Mouse (Mus musculus): ENCODE results near the gene Mcm7.
A peak's percentile ranks its signal among the peaks of the same experiment; 100 is the strongest.
"Not testable (repeated sequence)": the region's sequence is repeated elsewhere in the genome, so short reads cannot be mapped to it uniquely, and the experiment has no call there.

The Mcm7 gene

DNA sequence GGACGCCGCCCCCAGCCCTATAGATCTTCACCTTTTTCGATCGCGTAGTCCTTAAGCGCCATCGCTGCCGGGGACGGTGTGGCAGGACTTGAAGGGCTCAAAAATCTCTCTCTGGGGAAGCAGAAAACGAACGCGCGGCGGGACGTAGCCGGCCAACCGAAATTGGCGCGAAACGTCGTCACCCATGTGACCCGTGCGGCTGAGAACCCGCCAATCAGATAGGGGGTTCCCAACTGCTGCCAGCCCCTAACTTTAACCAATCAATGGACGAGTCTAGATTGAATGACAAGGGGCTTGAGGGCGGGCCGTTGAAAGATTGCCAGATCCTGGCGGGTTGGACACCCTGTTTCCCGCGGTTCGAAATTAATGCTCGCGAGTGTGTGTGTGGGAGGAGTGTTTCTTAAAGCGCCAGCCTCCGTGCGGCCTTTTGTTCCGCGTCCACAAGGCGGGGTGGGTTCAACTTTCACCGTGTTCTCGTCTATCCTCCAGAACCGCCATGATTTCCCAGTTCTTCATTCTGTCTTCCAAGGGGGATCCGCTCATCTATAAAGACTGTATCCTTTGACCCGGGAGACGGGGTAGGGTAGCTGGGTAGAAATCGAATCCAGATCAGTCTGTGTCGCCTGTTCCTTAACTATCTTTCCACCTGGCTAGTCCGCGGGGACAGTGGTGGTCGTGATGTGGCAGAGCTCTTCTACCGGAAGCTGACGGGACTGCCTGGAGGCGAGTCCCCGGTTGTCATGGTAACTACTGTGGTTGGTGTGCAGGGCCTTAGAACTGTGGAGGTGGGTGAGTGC lies at the start of gene Mcm7, which contains the start of gene Ap4m1:
TSS of gene Mcm7 (minus strand) at position 728 of the 797 bp plus-strand sequence.
TSS of gene Ap4m1 (plus strand) at position 308 of the 797 bp plus-strand sequence.
- peak; percentile 99 for DNase-seq (ENCODE audit: low read depth)

GRCm38 (mm10) chr5:138219864-138220263 lies 47.6 kb upstream of the Mcm7 start:
- no peak for DNase-seq (ENCODE audit: low read depth)

DNA sequence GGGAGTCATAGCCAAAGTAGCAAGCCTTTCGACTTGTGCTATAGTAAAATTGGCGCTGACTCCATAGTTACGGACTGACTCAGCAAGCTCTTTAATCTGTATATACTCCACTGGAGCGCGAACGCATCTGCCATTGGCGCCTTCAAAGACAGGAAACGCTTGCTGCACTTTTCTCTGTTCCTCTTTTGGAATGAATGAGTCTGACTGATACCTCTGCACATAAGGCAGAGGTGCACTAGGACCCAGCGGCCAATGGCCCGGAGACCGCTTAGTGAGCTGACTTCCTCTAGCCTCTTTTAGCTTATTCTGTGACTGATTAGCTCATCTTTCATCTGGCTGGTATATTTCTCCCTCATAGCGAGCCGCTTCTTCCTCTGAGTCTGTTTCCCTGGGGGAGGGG lies 44.4 kb upstream of the Mcm7 start:
- not testable (repeated sequence) for DNase-seq (ENCODE audit: low read depth)

GRCm38 (mm10) chr5:138207873-138208272 lies 35.7 kb upstream of the Mcm7 start:
- DNase-seq (ENCODE audit: low read depth) = no peak

GRCm38 (mm10) chr5:138207253-138207652 lies 35.0 kb upstream of the Mcm7 start:
- DNase-seq (ENCODE audit: low read depth) = no peak

- no peak for DNase-seq (ENCODE audit: low read depth)
These were observed 29.9 kb upstream of the Mcm7 start for GRCm38 (mm10) chr5:138202086-138202485.

DNA sequence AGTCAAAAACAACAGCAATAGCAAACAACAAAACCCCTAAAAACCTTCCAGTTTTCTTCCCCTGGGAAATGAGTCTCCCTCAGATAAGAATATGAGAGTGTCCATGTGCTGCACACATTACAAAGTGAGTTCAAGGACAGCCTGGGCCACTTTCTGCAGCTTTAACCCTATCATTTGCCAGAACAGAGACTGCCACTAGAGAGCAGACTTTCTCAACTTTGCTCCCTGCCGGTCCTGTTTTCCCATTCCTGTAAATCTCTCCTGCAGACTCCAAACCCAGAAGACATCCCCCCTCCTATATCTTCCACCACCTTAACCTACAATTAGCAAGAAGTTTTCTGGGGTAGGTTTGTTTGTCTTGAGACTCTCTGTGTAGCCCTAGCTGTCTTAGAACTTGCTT lies 27.4 kb upstream of the Mcm7 start:
- peak; percentile 52 for DNase-seq (ENCODE audit: low read depth)

DNA sequence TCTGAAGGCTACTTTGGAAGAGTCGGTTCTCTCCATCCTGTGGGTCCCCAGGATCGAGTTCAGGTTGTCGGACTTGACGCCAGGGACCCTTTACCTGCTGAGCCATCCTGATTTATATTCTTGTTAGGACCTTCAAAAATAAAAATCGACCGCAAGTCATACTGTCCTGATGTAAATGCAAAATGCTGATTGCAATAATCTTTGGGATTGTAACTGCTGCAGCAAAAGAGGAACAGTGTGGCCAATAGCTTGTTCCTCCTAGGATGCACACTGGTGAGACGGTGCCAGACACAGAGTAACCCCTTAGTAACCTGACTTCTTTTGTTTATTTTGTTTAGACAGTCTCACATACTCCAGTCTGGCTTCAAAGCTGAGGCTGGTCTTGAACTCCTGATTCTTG lies 23.2 kb upstream of the Mcm7 start:
- no peak for DNase-seq (ENCODE audit: low read depth)

DNA sequence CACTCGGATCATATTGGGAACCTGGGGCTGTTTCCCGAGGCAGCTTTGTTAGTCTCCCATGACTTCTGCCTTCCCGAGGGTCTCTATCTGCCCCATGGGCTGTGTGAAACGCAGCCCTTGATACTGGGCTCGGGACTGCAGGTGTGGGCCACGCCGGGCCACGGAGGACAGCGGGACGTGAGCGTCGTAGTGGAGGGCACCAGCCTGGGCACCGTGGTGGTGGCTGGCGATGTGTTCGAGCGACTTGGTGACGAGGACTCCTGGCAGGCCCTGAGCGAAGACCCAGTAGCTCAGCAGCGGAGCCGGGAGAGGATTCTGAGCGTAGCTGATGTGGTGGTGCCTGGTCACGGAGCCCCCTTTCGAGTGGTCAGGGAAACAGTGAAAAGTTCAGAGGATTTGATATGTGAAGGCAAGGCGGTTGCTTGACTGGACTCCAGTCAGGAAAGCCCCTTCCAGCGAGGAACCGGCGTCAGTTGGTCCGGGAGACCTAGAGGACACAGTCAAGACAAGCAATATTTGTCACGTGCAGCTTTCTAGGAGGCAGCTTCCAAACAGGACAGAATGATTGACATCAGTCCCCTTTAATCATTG lies 22.6 kb upstream of the Mcm7 start:
- DNase-seq (ENCODE audit: low read depth) = peak; percentile 42

DNA sequence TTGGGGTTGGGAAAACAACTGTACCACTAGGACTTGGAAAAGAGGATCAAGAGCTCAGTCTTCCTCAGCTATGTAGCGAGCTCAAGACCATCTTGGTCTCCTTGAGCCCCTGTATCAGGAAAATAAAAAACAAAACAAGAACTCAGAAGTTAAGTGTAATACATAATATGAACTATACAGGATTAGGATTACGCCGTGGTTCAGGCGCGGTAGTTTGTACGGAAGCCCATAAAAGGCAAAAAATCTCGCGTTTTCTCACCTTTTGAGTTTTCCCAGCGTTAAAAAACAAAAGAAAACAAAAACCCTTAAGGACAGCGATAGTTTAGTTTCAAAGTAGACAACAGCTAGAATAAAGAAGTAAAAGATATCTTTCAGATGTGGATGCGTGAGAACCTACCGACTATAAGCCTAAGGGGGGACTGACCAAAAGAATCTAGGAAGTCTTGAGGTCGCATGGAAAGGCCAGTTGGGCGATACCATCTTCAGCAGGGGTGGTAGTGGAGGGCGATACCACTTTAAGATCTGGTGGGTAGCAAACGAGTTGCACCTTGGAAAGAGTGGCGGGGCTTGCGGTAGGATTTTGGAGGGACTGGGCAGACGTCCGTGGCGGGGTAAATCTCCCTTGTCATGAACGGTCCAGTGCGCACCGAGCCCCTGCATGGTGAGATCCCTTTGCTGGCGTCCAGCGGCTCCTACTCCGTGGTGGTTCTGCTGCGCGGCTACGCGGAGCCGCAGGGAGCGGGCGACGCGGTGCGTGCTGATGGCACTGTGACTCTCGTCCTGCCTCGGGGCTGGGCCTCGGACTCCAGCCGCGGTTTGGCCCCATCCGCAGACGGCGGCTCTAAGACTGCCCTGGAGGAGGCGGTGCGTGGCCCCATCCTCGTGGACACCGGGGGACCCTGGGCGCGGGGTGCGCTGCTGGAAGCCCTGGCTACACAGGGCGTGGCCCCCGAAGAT lies 21.8 kb upstream of the Mcm7 start, which contains the start of gene Mblac1:
TSS of gene Mblac1 (plus strand) at position 544 of the 957 bp plus-strand sequence.
- DNase-seq (ENCODE audit: low read depth) = peak; percentile 93

- peak; percentile 87 for DNase-seq (ENCODE audit: low read depth)
These were observed 15.6 kb upstream of the Mcm7 start for GRCm38 (mm10) chr5:138187661-138188306.

- DNase-seq (ENCODE audit: low read depth) = peak; percentile 91
These were observed 14.9 kb upstream of the Mcm7 start, which contains the start of the genes Taf6 and Cnpy4 for GRCm38 (mm10) chr5:138186950-138187638. Taf6 (minus strand) TSS chr5:138187451. Cnpy4 (plus strand) TSS chr5:138187485.

- peak; percentile 21 for DNase-seq (ENCODE audit: low read depth)
These were observed 995 bp upstream of the Mcm7 start for GRCm38 (mm10) chr5:138173217-138173616.

DNA sequence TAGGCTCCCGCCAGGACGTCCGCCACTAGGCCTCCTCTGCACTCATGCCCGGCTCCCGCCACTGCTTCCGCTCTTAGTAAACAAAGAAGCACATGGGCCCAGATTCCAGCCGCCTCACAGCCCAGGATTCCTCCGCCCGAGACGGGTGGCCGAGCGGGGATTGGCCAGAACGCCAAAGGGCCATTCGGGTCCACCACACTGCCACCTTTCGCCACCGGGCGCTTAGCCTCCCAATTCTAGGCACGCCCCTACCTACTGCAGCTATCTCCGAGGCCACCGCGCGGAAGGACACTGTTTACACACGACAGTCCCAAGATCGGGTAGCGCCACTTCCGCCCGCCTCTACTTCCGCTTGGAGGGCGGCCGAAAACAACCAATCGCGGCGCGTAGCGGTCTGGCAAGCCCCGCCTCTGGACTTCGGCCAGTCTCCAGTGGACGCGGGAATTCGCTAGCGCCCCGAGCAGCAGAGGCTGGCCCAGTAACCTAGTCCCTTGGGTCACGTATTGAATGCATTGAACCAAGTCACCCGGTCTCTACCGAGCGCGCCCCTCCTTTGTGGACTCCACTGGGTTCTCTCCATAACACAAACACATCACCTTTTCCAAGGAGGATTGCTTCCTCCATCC lies 1.2 kb downstream of the Mcm7 start:
- peak; percentile 97 for DNase-seq (ENCODE audit: low read depth)

DNA sequence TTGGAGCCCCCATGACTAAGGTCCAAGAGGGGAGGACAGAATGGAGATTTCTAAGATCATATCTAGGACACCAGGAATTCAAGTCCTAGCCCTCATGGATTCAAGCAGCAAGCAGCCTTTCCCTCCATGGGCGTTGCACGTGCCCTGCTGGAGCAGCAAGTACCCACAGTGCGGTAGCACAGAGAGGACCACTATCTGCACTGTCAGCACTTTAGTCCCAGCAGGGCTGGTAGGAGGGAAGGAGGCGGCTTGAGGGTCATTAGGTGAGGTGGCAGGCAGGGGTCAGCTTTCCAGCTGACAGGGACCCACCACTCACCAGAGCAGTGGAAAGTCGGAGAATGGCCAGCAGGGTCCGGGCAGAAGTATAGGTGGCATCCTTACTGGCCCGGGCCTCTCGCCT lies 6.6 kb downstream of the Mcm7 start:
- DNase-seq (ENCODE audit: low read depth) = no peak

DNA sequence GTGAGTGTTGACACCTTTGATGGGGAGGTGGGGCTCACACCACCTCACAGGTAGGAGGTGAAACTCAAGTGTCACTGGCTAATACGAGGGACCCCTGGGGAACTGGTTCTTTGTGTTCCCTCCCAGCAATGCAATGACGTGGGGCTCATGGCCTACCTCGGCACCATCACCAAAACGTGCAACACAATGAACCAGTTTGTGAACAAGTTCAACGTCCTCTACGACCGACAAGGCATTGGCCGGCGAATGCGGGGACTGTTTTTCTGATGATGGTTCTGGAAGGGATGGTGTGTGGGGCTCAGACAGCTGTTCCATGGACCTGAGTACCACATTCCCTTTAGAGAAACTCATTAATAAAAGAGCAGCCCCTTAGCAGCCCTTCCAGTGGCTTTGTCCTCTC lies 8.6 kb downstream of the Mcm7 start:
- DNase-seq (ENCODE audit: low read depth) = no peak

- no peak for DNase-seq (ENCODE audit: low read depth)
These were observed 9.2 kb downstream of the Mcm7 start for GRCm38 (mm10) chr5:138163046-138163445.

DNA sequence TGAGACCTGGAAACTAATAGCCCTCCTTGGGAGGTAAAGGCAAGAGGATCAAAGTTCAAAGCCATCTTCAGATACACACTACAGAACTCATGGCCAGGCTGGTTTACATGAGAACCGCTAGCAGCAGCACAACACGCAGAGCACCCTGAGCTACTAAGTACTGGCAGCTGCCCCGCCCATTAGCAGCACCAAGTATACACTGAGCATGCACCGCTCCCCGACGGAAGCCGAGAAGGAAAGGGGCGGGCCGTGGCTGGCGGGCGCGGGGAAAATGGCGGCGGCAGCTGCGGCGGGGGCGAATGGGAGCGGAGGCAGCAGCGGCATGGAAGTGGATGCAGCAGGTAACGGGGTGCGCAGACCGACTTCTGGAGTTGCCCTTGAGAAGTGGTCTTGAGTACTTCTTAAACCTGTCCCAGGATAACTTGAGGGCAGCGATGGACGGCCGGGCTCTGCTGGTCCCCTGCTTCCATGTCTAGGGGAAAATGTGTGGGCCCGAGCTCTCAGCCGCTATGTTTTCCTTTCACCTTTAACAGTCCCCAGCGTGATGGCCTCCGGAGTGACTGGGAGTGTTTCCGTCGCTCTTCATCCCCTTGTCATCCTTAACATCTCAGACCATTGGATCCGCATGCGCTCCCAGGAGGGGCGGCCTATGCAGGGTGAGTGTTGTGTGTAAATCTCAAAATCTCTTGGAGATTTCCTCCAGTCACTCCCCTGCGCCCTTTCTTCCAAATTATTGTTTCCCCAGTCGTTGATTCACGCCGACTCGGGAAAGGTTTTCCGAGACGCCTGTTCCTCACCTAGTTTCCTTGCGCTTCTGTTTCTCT lies 11.2 kb downstream of the Mcm7 start, which contains the start of gene Cops6:
TSS of gene Cops6 (plus strand) at position 230 of the 824 bp plus-strand sequence.
- DNase-seq (ENCODE audit: low read depth) = peak; percentile 95

DNA sequence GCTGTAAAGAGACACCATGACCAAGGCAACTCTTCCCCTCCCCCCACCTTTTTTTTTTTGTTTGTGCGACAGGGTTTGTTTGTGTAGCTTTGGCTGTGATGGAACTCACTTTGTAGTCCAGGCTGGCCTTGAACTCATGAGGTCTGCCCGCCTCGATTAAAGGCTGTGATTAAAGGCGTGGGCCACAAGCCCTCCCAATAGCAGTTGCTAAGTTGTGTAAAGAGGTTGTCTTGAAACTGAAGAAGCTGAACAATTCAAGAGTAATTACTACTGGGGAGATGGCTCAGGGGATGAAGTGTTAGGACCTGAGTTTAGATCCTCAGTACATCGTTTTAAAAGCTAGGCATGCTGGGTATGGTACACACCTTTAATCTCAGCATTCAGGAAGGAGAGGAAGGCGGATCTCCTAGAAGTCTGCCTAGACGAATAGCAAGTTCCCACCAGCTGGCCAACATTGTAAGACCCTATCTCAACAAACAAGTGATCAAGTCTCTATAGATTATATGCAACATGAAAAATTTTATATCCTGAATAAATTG lies 11.9 kb downstream of the Mcm7 start:
- DNase-seq (ENCODE audit: low read depth) = no peak
